Mouse (Mus musculus): ENCODE measurements at regions not wholly inside any gene's neighbourhood (a gene's known extent, or its start where the extent isn't known, plus 50 kb on each side); places are given as distances from the start of the nearest gene placed in this dataset.

DNA sequence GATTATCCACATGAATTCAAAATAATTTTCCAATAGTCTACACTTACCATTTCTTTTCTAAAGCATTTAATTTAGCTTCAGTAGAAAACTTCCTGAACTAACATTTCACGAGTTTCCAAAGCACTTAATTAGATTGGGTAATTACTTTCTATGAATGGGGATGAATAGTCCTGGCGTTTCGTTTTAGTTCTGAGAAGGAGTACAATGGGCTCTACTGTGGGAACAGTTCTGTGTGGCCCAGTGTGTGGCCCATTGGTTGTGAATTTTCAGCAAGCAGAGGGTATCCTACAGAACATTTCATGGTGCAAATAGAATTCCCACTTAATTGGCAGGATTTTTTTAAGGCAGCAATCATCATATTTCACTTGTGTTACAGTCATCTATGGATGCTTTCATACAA, 95.5 kb downstream of the 1700017N19Rik start:
- DNase-seq: no peak

DNA sequence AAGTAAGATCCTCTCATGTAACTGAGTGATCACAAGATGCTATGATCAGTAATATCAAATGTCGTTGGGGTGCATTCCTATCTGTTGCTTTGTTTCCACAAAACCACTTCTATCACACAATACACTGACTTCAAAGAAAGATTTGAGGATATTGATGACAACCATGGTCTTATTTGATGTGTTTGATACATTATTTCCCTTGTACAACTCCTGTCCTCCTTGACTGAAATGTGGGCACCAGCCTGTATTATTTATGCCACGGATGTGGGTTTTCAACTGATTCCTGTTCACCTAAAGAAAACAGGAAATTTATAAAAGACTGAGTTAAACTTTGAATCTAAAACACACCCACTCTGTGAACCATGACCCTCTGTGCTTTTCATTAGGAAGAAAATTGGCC, 105.7 kb downstream of the 1700017N19Rik start:
- DNase-seq: no peak

DNA sequence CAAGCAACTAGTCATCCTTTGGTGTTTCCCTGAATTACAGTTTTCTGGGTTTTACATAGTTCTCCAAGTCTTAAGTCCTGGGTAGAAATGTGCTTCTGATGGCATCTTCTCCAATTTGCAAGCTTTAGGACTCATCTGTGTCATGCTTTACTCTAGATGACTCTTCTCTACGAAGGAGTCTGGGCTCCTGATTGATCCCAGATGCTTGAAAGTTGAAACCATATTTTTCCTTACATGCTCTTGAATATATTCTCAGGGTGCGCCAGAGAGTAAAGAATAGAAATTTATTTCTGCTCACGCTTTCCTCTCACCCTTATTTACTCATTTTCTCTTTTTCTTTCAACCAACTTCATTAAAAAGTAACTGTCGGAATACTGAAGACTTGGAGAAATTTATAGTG, 108.9 kb downstream of the 1700017N19Rik start:
- DNase-seq: no peak

DNA sequence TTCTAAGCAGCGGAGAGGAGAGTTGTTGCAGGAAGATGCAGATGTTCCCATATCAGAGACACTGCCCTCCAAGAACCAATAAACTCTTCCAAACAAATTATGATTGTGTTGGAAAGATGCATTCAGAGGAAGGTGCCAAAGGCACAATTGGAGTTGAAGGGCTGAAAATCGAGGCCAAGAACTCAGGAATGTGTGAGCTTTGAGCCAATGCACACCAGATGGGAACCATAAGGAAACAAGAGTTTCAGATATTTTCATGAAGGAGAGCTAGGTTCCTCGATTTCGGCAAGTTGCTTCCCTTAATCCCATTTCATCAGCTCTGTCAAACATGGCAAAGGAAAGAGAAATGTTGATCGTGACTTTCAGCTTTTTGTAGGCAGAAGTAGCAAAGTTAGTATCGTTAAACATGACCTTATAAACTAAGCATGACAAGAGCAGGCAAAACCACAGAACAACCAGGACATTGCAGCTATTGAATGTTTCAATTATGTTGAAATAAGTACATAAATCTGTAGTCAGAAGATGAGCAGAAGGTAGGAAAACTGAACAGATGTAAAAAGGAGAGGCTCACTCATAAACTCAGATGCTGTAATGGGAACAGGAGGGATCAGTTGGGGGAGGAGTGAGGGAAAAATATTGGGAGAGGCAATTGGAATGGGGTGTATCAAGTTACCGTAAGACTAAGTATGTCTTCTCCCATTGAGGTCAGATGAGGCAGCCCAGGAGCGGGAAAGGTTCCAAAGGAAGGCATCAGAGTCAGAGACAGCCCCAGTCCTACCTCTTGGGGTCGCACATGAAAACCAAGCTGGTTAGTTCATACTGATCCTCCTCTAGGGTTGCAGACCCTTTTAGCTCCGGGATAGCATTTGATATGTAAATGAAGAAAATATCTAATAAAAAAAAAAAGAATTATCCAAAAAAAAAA, 110.3 kb downstream of the 1700017N19Rik start:
- DNase-seq: no peak

DNA sequence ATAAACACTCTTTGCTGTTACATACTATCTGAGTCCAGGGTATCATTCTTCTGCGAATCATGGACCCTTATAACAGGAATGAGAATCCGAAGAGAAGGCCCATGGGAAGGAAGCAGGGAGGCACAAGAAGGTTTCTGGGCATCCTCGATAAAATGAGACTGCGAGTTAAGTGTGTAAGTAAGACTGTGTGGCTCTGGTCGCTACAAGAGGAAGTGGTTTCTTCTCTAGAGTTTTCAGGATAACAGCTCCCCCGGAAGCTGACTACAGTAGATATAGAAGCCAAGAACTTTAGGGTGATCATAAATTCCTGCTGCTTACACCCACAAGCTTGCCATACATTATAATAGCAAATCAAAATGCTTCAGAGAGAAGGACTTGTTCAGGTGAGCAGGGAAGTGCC, 111.7 kb downstream of the 1700017N19Rik start:
- no peak for DNase-seq

DNA sequence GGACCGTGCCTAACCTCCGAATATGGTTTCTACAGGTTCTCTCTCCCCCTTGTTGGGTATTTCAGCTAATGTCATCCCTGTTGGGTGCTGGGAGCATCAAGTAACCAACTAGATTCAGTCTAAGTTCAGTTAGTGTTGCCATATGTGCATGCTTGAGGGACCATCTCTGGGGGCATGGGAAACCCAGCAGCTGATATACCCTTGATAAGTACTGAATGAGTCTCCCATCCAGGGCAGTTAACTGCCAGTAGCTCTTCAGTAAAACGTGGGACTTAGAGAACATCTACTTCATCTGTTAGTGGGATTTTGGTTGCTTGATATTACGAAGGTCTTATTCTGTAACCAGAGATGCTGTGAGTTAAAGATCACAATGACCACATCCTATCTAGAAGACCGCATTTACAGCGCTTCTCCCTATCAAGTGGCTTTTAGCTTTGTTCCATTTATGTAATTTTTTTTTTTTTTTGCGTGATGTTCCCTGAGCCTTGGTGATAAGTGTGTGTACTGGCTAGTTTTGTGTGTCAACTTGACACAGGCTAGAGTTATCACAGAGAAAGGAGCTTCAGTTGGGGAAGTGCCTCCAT, 125.9 kb downstream of the 1700017N19Rik start:
- DNase-seq: no peak

DNA sequence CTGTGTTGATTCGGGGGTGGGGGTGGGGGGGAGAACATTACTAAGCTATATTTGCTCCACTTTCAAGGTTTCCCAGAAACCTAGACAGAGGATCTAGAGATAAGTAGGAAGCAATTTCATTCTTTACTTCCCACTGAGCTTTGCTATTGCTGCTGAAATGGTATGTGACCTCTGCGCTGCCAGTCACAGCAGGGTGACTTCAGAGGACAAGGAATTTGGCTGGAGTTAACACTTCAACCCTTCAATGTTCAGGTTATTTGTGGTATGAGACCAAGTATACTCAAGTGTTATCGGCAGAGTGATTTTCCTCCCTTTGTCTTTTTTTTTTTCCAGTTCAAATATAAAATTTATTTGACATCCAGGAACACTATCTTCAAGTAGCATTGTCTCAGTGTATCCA, 128.3 kb downstream of the 1700017N19Rik start:
- no peak for DNase-seq

DNA sequence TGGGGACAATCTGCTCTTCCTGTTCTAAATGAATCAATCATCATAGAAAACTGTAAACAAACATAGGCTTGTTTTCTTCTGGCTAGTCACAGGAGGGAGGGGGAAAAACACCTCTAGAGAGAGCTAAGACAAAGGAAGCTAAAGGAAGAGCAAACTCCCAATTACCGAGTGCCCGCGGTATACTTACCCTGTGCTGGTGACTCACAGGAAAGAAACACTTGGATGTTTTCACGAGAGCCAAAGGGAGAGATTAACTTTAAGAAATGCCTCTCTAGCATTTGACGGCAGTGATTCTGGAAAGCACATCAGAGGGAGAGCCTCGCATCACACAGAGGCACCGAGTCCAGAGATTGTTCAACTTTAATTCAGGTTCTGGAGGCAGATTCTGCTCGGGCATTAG, 151.0 kb downstream of the 1700017N19Rik start:
- DNase-seq: no peak

DNA sequence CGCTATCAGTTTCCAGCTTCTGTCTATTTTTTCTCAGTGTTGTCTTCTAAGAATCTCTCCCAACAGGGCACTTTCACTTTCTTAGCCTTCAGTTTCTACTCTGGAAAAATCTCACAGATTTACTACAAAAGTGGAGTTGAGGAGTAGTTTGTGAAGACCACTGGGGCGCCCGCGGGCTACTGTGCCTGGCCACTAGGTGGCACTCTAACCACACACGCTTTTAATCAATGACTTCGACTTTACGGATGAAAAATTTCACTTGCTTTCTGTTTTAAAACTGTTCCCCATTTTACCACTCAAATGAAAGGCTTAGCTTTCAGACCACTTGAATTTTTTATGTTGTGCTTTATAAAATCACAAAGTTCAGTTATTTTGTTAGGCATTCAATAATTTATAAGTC, 151.8 kb downstream of the 1700017N19Rik start:
- DNase-seq: peak; percentile 62

DNA sequence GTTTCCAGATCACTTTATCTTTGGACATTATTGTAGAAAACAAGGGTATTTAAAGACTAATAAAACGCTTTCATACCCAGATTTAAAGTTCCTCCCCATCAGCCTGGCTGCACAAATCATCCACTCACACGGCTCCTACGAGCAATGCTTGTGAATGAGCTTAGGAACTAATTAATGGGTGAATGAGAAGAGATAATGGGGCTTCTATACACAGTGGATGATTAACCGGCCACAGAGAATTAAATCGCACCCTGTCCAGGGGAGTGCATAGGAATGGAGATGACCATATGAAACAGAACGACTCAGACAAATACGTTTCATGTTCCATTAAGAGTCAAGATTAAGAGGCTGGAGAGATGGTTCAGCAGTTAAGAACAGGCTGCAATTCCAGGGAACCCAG, 155.9 kb downstream of the 1700017N19Rik start:
- DNase-seq: no peak

DNA sequence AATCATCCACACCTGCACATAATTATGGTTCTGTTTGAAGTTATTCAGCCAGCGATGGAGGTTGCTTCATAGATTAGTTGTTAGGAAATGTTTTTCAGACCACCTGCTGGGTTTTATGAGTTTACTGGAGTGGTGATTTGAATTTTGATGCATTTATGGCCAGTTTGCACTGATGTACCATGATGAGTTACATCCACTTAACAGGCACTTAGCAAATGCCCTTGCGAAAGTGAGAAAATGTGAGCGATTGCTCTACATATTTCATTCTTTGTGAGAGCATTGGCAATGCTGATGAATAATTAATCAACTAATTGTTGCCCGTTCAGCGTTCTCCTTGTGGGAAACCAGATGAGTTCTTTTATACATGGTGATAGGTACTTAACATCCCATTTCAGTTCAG, 164.7 kb downstream of the 1700017N19Rik start:
- no peak for DNase-seq

DNA sequence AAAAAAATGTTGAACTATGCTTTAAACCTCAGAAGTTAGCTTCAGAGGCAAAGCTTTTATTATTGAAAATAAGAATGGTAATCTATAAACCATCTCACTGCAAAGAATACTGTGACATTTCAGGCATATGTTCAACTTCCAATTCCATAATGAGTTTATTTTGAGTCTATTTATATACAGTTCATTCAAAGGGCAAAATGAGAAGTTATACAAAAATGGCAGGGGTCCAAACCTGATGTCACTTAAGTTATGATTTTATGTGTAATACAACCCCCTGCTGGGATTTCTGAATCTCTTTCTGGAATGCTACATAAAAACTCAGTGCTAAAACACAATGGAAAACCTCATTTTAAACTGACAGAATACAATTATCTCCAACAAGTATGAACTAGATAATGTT, 184.0 kb downstream of the 1700017N19Rik start:
- DNase-seq: no peak

DNA sequence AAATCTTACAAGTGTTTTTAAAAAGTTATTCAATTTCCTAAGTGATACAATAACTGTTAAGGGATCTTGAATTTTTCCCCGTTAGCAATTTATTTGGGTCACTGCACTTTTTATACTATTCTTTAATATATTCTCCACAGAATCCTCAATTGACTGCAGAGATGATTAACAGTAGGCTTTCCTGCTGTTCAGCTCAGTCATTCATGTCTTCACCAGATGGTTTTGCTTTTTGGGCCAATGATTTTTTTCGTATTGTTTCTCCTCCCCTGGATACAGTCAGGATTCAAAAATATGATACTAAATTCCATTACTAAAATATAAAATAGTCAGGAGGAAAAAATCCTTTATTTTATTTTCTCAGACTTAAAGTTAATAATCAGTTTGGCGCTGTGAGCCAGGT, 201.9 kb downstream of the 1700017N19Rik start:
- no peak for DNase-seq

DNA sequence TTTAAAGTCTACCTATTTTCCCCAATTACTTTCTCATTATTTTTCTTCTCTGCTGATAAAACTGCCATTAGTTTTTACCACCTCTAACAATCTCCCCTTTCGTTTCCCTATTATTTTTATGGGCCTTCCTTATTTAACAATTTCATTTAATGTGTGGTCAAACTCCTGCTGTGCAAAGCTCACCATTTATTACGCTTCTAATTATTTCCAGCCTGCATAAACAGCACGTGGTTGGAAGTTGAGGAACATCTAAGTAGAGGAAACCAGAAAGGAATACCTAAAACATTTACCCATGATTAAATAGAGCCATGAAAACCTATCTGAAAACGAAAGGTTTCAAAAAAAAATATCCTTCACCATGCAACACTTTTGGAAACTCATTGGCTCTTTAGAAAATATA, 202.3 kb downstream of the 1700017N19Rik start:
- no peak for DNase-seq

DNA sequence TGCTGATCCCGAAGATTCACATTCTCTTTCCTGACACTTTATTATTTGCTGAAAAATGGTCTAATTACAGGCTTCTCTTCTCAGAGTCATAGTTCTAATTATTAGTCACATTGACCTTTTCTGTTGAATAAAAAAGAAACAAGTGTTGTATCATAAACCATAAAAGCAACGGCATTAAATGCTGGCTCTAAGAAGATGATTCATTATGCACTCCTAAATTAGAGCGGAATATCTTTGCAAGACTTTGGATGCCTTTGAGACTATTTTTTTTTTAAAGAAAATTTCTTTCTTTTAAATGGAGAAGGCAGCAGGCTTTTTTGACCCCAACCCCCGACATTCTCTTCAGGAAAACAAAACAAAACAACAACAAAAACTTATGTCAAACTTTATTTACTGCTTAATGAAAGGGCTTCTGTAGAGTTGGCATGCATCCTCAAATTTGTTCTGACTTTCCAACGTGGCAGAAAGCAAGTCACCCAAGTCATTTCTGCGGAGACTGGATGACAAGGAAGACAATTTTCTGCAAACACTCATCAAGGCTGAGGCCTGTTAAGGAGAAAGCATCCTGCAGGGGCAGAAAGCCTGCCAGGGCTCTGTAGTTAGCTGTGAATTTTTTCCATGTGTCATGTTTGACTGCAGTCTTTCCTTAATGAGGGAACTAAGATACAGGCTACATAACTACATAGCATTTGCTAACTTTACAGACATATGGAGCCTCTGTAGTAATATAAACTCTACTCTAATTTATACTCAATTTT, 205.1 kb downstream of the 1700017N19Rik start:
- no peak for DNase-seq

DNA sequence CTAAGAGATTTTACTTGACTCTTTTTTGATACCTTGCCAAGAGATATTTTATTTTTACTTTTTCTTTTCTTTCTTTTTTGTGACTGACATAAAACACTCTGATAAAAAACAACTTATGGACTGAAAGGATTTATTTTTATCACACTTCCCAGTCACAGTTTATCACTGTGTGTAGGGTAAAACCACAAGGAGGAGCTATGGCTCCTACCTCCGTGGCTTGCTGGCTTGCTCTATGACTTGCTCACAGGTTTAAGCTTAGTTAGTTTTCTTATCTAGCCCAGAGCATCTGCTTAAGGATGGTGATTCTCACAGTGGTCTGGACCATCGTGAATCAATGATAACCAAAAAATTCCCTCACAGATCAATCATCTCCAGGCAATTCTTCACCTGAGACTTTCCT, 221.4 kb downstream of the 1700017N19Rik start:
- no peak for DNase-seq

DNA sequence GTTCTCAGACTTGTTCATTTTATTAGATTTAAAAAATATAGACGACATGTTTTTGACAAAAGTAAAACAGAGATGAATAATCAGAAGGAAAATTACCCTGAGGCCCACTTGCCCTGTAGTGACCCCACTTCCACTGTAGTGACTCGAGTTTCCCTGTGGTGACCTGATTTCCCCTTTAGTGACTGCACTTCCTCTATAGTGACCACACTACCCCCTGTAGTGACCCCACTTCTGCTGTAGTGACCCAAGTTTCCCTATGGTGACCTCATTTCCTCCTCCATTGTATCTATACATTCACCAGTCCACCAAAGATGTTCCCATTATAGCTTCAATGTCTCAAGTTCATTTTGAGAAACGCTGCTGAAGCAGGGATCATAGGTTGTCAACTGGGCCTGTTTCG, 244.5 kb downstream of the 1700017N19Rik start:
- no peak for DNase-seq

DNA sequence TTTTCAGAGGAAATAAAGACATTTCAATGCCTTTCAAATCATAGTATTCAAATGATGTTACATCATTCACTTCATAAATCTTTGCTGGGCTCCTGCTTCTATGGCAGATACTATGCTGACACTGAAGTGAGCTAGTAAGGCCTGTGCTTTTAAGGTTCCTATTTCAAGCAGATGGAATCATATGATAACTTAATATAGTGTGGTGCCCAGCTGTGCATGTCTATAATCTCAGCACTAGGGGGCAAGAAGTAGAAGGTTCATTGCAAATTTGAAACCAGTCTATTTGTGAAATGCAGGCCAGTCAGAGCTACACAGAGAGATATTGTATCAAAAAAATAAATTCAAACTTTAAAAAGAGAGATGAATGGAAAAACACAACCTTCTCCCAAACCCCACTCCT, 262.9 kb downstream of the 1700017N19Rik start:
- DNase-seq: no peak

DNA sequence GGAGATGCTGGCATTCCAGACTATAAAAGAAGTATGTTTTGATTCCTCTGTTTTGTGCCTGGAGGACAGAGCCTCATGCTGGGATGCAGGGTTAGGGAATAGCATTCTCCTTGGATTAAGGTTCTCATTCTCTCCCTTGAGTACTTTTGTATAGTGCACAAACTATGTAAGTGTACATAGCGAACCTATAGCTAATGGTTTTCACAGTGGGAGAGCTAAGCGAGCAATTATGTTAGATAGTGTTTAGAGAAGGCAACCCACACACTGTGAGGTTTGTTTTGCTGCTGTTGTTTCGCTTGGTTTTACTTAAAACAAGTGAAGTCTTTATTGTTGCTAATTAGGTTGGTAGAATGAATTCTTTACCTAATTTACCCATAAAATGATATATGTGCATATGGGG, 266.2 kb downstream of the 1700017N19Rik start:
- DNase-seq: no peak

DNA sequence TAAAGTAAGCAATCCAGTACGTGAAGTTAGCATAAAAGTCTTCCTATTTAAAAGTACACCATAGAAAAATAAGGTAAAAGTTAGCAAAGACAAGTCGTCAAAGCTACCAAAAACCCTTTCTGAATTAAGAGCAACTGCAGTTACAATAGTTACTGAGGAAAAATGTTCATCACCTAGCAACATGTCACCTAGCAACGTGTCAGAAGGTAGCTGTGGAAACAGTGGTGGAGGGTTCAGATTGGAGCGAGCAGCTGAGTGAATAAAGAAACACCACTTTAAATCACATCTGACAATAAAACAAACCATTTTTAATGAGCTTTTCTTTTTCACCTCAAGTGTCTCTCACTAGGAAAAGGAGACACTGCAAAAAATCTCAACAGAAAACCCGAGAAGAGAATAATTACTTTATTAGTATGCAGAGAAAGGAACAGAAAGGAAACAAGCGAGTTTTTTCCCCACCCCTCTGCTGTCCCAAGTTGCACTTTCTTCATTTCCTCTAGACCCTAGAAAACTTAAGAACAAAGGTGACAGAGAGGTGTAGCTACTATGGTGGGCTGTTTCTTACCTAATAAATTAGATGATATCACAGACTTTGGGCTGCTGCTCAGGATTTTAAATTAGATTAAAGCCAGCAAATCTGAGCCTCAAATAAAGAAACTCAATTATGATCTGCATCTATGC, 275.4 kb downstream of the 1700017N19Rik start:
- DNase-seq: no peak

DNA sequence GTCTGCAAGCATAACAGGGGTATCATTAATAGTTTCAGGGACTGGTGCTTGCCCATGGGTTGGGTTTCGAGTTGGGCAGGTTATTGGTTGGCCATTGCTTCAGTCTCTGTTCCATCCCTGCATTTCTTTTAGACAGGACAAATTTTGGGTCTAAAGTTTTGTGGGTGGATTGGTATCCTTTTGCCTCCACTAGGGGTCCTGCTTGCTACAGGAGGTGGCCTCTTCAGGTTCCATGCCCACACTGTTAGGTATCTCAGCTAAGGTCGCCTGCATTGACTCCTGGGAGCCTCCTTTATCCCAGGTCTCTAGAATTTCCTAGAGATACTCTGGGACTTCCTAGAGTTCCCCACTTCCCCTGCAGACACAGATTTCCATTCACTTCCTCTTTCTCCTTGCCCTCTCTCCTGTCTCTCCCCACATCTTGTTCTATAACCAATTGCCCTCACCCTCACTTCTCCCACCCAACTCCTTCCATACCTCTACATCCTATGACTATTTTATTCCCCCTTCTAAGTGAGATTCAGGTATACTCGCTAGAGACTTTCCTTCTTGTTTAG, 278.2 kb downstream of the 1700017N19Rik start:
- DNase-seq: no peak

DNA sequence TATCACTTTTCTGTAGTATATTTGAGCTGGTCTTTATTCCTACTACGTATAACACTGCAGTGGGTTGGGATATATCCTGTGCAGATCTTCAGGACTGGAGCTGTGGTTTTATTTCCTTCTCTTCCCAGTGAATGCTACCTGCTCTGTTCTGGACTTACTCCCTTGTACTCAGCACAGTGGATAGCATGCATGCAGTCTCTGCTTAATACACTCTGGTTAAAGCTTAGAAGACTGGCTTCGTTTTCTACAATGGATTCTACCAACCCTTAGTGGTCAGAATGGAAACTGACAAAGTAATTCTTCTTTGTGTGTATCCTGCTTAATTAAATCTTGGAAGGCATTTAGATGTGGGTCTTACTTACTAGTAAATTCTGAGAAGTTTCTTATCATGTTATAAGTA, 292.3 kb downstream of the 1700017N19Rik start:
- no peak for DNase-seq
